Mouse (Mus musculus): Measurements from ENCODE around the gene Rufy1. TPM values are rescaled to one million over a fixed set of nuclear protein-coding genes. Genes with fewer than 3 reads are reported as not detected.

Gene Rufy1
- polyA plus RNA-seq, 1 experiment from 2014 or later: 19.1 TPM

DNA sequence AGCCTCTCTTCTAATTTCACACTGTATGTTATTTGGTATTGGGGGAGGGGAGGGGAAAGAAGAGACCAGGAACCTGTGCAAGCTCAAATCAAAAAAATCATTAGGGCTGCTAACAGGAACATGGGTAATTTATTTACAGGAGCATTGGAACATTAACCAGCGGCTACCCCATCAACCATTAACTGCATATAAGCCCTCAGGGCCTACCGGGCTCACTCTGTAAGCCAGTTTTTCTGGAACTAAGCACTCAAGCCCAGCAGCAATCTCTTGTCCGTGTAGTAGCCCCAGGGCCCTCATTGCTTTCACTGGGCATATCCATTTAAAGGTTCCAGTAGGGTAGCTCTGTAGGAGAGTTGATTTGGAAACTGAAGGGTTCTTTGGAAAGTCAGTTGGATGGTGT, 76.1 kb downstream of the Rufy1 start:
- Histone ChIP-seq H3K9me3 (ENCODE audit: control insufficient read depth) (no peaks in the 10 kb centered on the region), H3K9ac (ENCODE audit: low read depth, low read length) (no peak overlapping the region), H3K36me3 (ENCODE audit: control insufficient read depth, insufficient read depth) (no peaks in the 10 kb centered on the region), H3K27ac (ENCODE audit: low read depth, low read length) (no peak overlapping the region), H3K27me3 (replicated peaks; ENCODE audit: control insufficient read depth, insufficient read depth, low read length) (no peaks in the 10 kb centered on the region), H3K4me2 (replicated peaks; ENCODE audit: low read depth) (no peak overlapping the region), H3K4me1 (replicated peaks; ENCODE audit: control insufficient read depth, insufficient read depth, low read length) (no peaks in the 10 kb centered on the region), H3K4me3 (ENCODE audit: low read depth, low read length) (no peak overlapping the region)
- WGBS: 42% methylated on average over 3 of the region's 3 CpGs
- ATAC-seq: no peak
- no peak for TF ChIP-seq CTCF (IDR thresholded peaks at IDR 0.05; ENCODE audit: low read depth)

DNA sequence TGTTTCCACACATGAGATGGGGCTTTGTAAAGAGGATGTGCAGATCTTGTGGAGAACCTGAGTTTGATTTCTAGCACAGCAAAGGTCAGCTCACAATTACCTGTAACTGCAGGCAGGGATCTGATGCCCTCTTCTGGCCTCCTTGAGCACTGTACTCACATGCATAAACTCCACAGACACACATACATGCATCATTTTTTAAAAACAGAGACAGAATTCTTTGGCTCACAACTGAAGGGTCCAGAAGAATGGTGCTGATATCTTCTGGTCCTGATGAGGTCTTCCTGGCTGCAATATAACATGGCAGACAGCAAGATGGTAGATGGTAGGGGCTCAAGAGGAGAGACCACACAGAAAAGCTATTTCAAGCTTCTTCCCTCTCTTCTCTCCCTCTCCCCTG, 76.8 kb downstream of the Rufy1 start, which contains the start of gene Cby3:
Gene Cby3 (plus strand): TSS at position 301 of the 400 bp plus-strand sequence.
- no peak for ATAC-seq
- no peak within 1 kb of the TSS for H3K4me3 ChIP-seq (ENCODE audit: low read depth, low read length)
- H3K27ac ChIP-seq (ENCODE audit: low read depth, low read length): no peak within 1 kb of the TSS

DNA sequence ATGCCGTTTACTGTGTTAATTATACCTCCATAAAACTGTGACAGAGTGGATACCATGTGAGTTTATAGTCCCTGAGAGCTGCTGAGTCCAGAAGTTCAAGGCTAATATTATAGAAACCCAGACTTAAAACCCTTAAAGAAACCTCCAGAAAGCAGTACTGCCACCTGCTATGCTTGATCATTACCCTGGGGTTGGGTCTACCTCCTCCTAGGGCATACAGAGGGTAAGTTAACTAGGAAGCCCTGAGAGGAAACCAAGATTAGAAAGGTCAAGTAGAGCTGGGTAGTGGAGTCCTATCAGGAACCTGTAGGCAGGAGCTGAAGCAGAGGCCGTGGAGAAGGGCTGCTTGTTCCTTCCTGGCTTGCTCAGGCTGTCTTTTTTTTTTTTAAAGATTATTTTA, 78.7 kb downstream of the Rufy1 start:
- H3K9me3 ChIP-seq (ENCODE audit: control insufficient read depth): no peaks in the 10 kb centered on the region
- no peaks in the 10 kb centered on the region for H3K27me3 ChIP-seq (replicated peaks; ENCODE audit: control insufficient read depth, insufficient read depth, low read length)
- H3K27ac ChIP-seq (ENCODE audit: low read depth, low read length): peak overlapping the region; percentile 41; the same call in 1 of the 2 replicates
- no peak overlapping the region for H3K4me2 ChIP-seq (replicated peaks; ENCODE audit: low read depth)
- peak; percentile 88 for ATAC-seq
- no peaks in the 10 kb centered on the region for H3K36me3 ChIP-seq (ENCODE audit: control insufficient read depth, insufficient read depth)
- no peaks in the 10 kb centered on the region for H3K4me1 ChIP-seq (replicated peaks; ENCODE audit: control insufficient read depth, insufficient read depth, low read length)
- H3K4me3 ChIP-seq (ENCODE audit: low read depth, low read length): no peak overlapping the region
- no peak for TF ChIP-seq CTCF (IDR thresholded peaks at IDR 0.05; ENCODE audit: low read depth)
- H3K9ac ChIP-seq (ENCODE audit: low read depth, low read length): no peak overlapping the region
- WGBS: 31% methylated on average over 2 of the region's 2 CpGs

More for the DNA sequence above, 76.8 kb downstream of the Rufy1 start, which contains the start of gene Cby3:
- Histone ChIP-seq H3K27me3 (replicated peaks; ENCODE audit: control insufficient read depth, insufficient read depth, low read length) (no peaks in the 10 kb centered on the region), H3K4me2 (replicated peaks; ENCODE audit: low read depth) (no peak within 1 kb of the TSS), H3K36me3 (ENCODE audit: control insufficient read depth, insufficient read depth) (no peaks in the 10 kb centered on the region), H3K9ac (ENCODE audit: low read depth, low read length) (no peak within 1 kb of the TSS), H3K9me3 (ENCODE audit: control insufficient read depth) (no peaks in the 10 kb centered on the region), H3K4me1 (replicated peaks; ENCODE audit: control insufficient read depth, insufficient read depth, low read length) (no peaks in the 10 kb centered on the region)
- peak; percentile 37 for TF ChIP-seq CTCF (IDR thresholded peaks at IDR 0.05; ENCODE audit: low read depth)

DNA sequence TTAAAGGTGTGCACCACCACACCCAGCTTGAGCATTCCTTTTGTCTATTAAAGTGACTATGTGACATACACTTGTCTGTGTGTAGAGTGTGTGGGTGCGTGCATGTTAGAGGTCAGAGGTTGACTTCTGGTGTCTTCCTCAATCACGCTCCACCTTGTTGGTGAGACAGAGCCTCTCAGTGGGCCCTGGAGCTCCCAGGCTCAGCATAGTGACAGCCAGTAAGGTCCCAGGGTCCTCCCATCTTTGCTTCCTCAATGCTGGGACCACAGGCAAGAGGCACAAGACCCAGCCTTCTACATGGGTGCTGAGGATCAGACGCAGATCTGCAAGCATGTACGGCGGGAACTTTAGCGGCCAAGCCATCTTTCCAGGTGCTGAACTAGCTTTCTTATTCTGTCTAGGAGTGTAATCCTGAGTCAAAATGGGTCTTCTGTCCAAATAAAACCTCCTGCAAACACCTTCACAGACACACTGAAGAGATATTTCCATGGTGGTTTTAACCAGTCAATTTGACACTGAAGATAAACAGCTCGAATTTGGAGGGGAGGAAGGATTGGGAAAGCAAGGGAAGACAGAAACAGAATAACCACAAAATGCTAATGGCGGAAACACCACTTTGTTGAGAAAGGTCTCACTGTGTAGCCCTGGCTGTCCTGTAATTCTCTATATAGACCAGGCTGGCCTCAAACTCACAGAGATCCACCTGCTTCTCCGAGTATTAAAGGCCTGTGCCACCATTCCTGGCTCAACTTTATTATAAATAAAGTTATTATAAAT, 84.5 kb downstream of the Rufy1 start:
- Histone ChIP-seq H3K9me3 (ENCODE audit: control insufficient read depth) (no peaks in the 10 kb centered on the region), H3K9ac (ENCODE audit: low read depth, low read length) (no peak overlapping the region), H3K27ac (ENCODE audit: low read depth, low read length) (no peak overlapping the region), H3K36me3 (ENCODE audit: control insufficient read depth, insufficient read depth) (no peaks in the 10 kb centered on the region), H3K27me3 (replicated peaks; ENCODE audit: control insufficient read depth, insufficient read depth, low read length) (no peaks in the 10 kb centered on the region), H3K4me2 (replicated peaks; ENCODE audit: low read depth) (no peak overlapping the region), H3K4me3 (ENCODE audit: low read depth, low read length) (no peak overlapping the region), H3K4me1 (replicated peaks; ENCODE audit: control insufficient read depth, insufficient read depth, low read length) (no peaks in the 10 kb centered on the region)
- no peak for TF ChIP-seq CTCF (IDR thresholded peaks at IDR 0.05; ENCODE audit: low read depth)
- 85% methylated on average over 9 of the region's 9 CpGs for WGBS
- ATAC-seq: no peak

DNA sequence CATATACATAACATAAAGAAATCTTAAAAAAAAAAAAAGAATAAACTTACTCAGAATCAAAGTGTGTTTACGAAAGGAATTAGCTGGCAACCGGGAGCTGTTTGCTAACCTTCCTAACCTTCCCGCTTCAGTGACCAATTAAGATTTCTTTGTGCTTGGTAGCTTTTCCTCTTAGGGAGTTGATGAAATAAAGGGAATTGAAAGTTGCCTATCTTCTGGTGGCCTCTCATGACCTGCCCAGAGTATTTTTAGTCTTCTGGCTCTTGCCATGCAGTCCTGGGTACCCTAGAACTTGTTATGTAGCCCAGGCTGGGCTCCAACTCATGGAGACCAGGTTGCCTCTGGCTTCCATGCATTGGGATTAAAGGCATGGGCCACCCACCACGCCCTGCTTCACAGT, 85.4 kb downstream of the Rufy1 start:
- no peak for TF ChIP-seq CTCF (IDR thresholded peaks at IDR 0.05; ENCODE audit: low read depth)
- Histone ChIP-seq H3K36me3 (ENCODE audit: control insufficient read depth, insufficient read depth) (no peaks in the 10 kb centered on the region), H3K9ac (ENCODE audit: low read depth, low read length) (no peak overlapping the region), H3K4me3 (ENCODE audit: low read depth, low read length) (no peak overlapping the region), H3K27me3 (replicated peaks; ENCODE audit: control insufficient read depth, insufficient read depth, low read length) (no peaks in the 10 kb centered on the region), H3K4me1 (replicated peaks; ENCODE audit: control insufficient read depth, insufficient read depth, low read length) (no peaks in the 10 kb centered on the region), H3K27ac (ENCODE audit: low read depth, low read length) (no peak overlapping the region), H3K4me2 (replicated peaks; ENCODE audit: low read depth) (no peak overlapping the region), H3K9me3 (ENCODE audit: control insufficient read depth) (no peaks in the 10 kb centered on the region)
- no peak for ATAC-seq
- WGBS: 74% methylated on average over 4 of the region's 4 CpGs

MicroRNAs encoded within 50 kb of the gene (microRNA counts, 519-probe panel; counts per million panel counts)
- microRNA mmu-miR-804: 2,359 counts per million, percentile 19 among the panel's probes with 10 or more counts

Small RNAs within 50 kb of the gene (microRNA-seq; reads per million reads assigned to microRNA genes)
- gene Mir804: not detected

Other genes starting within 250 kb of the Rufy1 start
- gene Sqstm1, start 220.3 kb downstream of the Rufy1 start, polyA plus RNA-seq (2015; fragmentation: Nextera tagmentation; extraction: Ambion mirVana): 197 and 213 TPM in 2 replicates
- 33.2 and 35.0 TPM in 2 replicates for gene Mgat4b, start 220.2 kb downstream of the Rufy1 start, polyA plus RNA-seq (2015; fragmentation: Nextera tagmentation; extraction: Ambion mirVana)
- 39.5 and 54.4 TPM in 2 replicates for gene Ltc4s, start 192.5 kb downstream of the Rufy1 start, polyA plus RNA-seq (2015; fragmentation: Nextera tagmentation; extraction: Ambion mirVana)
- gene Maml1, start 138.8 kb downstream of the Rufy1 start, polyA plus RNA-seq (2015; fragmentation: Nextera tagmentation; extraction: Ambion mirVana): 2.5 and 2.6 TPM in 2 replicates
- gene Canx, start 105.5 kb downstream of the Rufy1 start, polyA plus RNA-seq (2015; fragmentation: Nextera tagmentation; extraction: Ambion mirVana): 181 and 187 TPM in 2 replicates
- 0.17 and 0.30 TPM in 2 replicates for gene Cby3, start 76.7 kb downstream of the Rufy1 start, polyA plus RNA-seq (2015; fragmentation: Nextera tagmentation; extraction: Ambion mirVana)
- 111 and 112 TPM in 2 replicates for gene Hnrnph1, start 54.1 kb downstream of the Rufy1 start, polyA plus RNA-seq (2015; fragmentation: Nextera tagmentation; extraction: Ambion mirVana)
- 4.6 and 4.8 TPM in 2 replicates for gene Adamts2, start 171.0 kb upstream of the Rufy1 start, polyA plus RNA-seq (2015; fragmentation: Nextera tagmentation; extraction: Ambion mirVana)